Mouse (Mus musculus) hindlimb bud, embryonic 11.5 days (tissue): ENCODE measurements at regions not wholly inside any gene's neighbourhood (a gene's known extent, or its start where the extent isn't known, plus 50 kb on each side); places are given as distances from the start of the nearest gene placed in this dataset.

Experiments used
- DNase-seq: peaks from one replicate; pipeline ENCODE4 v3.0.0-alpha.2; 2012; ENCODE audit warnings: low read depth, low spot score; ENCODE audit errors: extremely low spot score

GRCm38 (mm10) chr3:115599281-115599680, 115.6 kb downstream of the S1pr1 start:
- no peak for DNase-seq

GRCm38 (mm10) chr3:115596523-115596922, 118.3 kb downstream of the S1pr1 start:
- DNase-seq: peak; percentile 14

- no peak for DNase-seq
Observed at GRCm38 (mm10) chr3:115590716-115591115, 124.2 kb downstream of the S1pr1 start.

GRCm38 (mm10) chr3:115588585-115588984, 126.3 kb downstream of the S1pr1 start:
- no peak for DNase-seq

- no peak for DNase-seq
Observed at GRCm38 (mm10) chr3:115580131-115580932, 134.5 kb downstream of the S1pr1 start.

- DNase-seq: no peak
Observed at GRCm38 (mm10) chr3:115575371-115575770, 139.5 kb downstream of the S1pr1 start.

GRCm38 (mm10) chr3:115562735-115563134, 152.1 kb downstream of the S1pr1 start:
- no peak for DNase-seq

- DNase-seq: peak; percentile 16
Observed at GRCm38 (mm10) chr3:115554809-115555708, 159.8 kb downstream of the S1pr1 start.

- peak; percentile 37 for DNase-seq
Observed at GRCm38 (mm10) chr3:115553848-115554515, 160.9 kb downstream of the S1pr1 start.

GRCm38 (mm10) chr3:115541789-115542188, 173.1 kb downstream of the S1pr1 start:
- no peak for DNase-seq

- DNase-seq: no peak
Observed at GRCm38 (mm10) chr3:115538355-115538754, 176.5 kb downstream of the S1pr1 start.

GRCm38 (mm10) chr3:115532141-115532735, 182.6 kb downstream of the S1pr1 start:
- no peak for DNase-seq

- no peak for DNase-seq
Observed at GRCm38 (mm10) chr3:115530441-115530840, 184.4 kb downstream of the S1pr1 start.

- no peak for DNase-seq
Observed at GRCm38 (mm10) chr3:115529918-115530317, 185.0 kb downstream of the S1pr1 start.

- DNase-seq: no peak
Observed at GRCm38 (mm10) chr3:115523515-115523914, 191.4 kb downstream of the S1pr1 start.

GRCm38 (mm10) chr3:115515645-115516044, 199.2 kb downstream of the S1pr1 start:
- no peak for DNase-seq

- DNase-seq: no peak
Observed at GRCm38 (mm10) chr3:115509658-115510057, 205.2 kb downstream of the S1pr1 start.

- DNase-seq: no peak
Observed at GRCm38 (mm10) chr3:115497420-115497819, 217.5 kb downstream of the S1pr1 start.

GRCm38 (mm10) chr3:115496110-115496509, 218.8 kb downstream of the S1pr1 start:
- no peak for DNase-seq

GRCm38 (mm10) chr3:115495692-115496091, 219.2 kb downstream of the S1pr1 start:
- no peak for DNase-seq

- no peak for DNase-seq
Observed at GRCm38 (mm10) chr3:115468980-115469379, 245.9 kb downstream of the S1pr1 start.
